Mouse (Mus musculus) kidney, adult 11 months (tissue): Measurements from ENCODE around the gene Manbal.

Experiments
- DNase-seq: peaks from one replicate; pipeline ENCODE4 v3.0.0; 2022

Manbal gene

GRCm38 (mm10) chr2:157418609-157419071 is 51.2 kb downstream of the Manbal start:
- no peak for DNase-seq

GRCm38 (mm10) chr2:157419506-157419905 is 52.1 kb downstream of the Manbal start:
- no peak for DNase-seq

GRCm38 (mm10) chr2:157420404-157420803 is 53.0 kb downstream of the Manbal start:
- DNase-seq, result no peak

- no peak for DNase-seq
These were observed 54.8 kb downstream of the Manbal start for GRCm38 (mm10) chr2:157422062-157422655.

GRCm38 (mm10) chr2:157422854-157423705 is 55.7 kb downstream of the Manbal start:
- DNase-seq, result peak; percentile 92

- no peak for DNase-seq
These were observed 56.3 kb downstream of the Manbal start for GRCm38 (mm10) chr2:157423706-157424125.

GRCm38 (mm10) chr2:157424126-157424903 is 56.9 kb downstream of the Manbal start:
- DNase-seq, result no peak

GRCm38 (mm10) chr2:157424904-157425642 is 57.7 kb downstream of the Manbal start:
- DNase-seq, result peak; percentile 37

- no peak for DNase-seq
These were observed 58.2 kb downstream of the Manbal start for GRCm38 (mm10) chr2:157425643-157425988.

GRCm38 (mm10) chr2:157426171-157426570 is 58.8 kb downstream of the Manbal start:
- DNase-seq, result peak; percentile 59

GRCm38 (mm10) chr2:157427164-157427563 is 59.8 kb downstream of the Manbal start:
- no peak for DNase-seq

GRCm38 (mm10) chr2:157428351-157429139 is 61.2 kb downstream of the Manbal start:
- DNase-seq, result no peak

GRCm38 (mm10) chr2:157429735-157430134 is 62.3 kb downstream of the Manbal start:
- no peak for DNase-seq

GRCm38 (mm10) chr2:157430667-157431429 is 63.5 kb downstream of the Manbal start:
- DNase-seq, result peak; percentile 43

GRCm38 (mm10) chr2:157431912-157432311 is 64.5 kb downstream of the Manbal start:
- no peak for DNase-seq

- no peak for DNase-seq
These were observed 65.1 kb downstream of the Manbal start for GRCm38 (mm10) chr2:157432476-157432875.

- DNase-seq, result peak; percentile 61
These were observed 66.6 kb downstream of the Manbal start for GRCm38 (mm10) chr2:157434041-157434440.

GRCm38 (mm10) chr2:157434497-157434896 is 67.1 kb downstream of the Manbal start:
- DNase-seq, result peak; percentile 45

GRCm38 (mm10) chr2:157436496-157436895 is 69.1 kb downstream of the Manbal start:
- DNase-seq, result no peak

- no peak for DNase-seq
These were observed 69.7 kb downstream of the Manbal start for GRCm38 (mm10) chr2:157437123-157437522.

GRCm38 (mm10) chr2:157441363-157441762 is 74.0 kb downstream of the Manbal start:
- DNase-seq, result no peak
